Mouse (Mus musculus) telencephalon, adult 2 months (tissue): ENCODE data around the gene Wipi1.

Experiments
- DNase-seq: peaks from one replicate; pipeline ENCODE4 v3.0.0-alpha.2; 2011; ENCODE audit warnings: low read depth, low spot score

Gene Wipi1

GRCm38 (mm10) chr11:109544432-109544831 is 67.3 kb downstream of the Wipi1 start:
- DNase-seq: no peak

GRCm38 (mm10) chr11:109543466-109543865 is 68.3 kb downstream of the Wipi1 start:
- DNase-seq: no peak

GRCm38 (mm10) chr11:109539290-109539689 is 72.5 kb downstream of the Wipi1 start:
- DNase-seq: no peak

GRCm38 (mm10) chr11:109536939-109537338 is 74.8 kb downstream of the Wipi1 start:
- DNase-seq: no peak

GRCm38 (mm10) chr11:109535966-109536365 is 75.8 kb downstream of the Wipi1 start:
- DNase-seq: no peak

GRCm38 (mm10) chr11:109530030-109530429 is 81.7 kb downstream of the Wipi1 start:
- DNase-seq: peak; percentile 2

- DNase-seq: no peak
Observed at GRCm38 (mm10) chr11:109525571-109525970, 86.2 kb downstream of the Wipi1 start.

- no peak for DNase-seq
Observed at GRCm38 (mm10) chr11:109524869-109525268, 86.9 kb downstream of the Wipi1 start.
